Comparison of ENCODE assay signal across 18 mouse cellular contexts in genomic region chr17:55068420-55068819, GRCm38 (mm10).
"Had no signal": no experiment of that assay in that cellular context is flagged by ENCODE, and none has a peak within 500 bp of the region (broad histone marks: within the 10 kb centered on the region; RNA-seq: fewer than 3 reads in every experiment).

No protein-coding gene starts in this region.

- DNase-seq: gastrocnemius, adult 2 months; gastrocnemius, postnatal 10 days; gastrocnemius, postnatal 25 days; heart, adult 18-20 months; heart, postnatal 10 days; heart, postnatal 4 days; kidney, adult 11 months; kidney, adult 2 months; kidney, adult 9 months; kidney, postnatal 14 days; kidney, postnatal 36 days; layer of hippocampus, adult 9-11 months; layer of hippocampus, postnatal 36 days; left cerebral cortex, postnatal 4 days had no signal

- ATAC-seq: forebrain, embryonic 16.5 days; hindbrain, postnatal 0 days; intestine, embryonic 16.5 days; liver, embryonic 12.5 days had no signal
